In genomic region chr8:108897347-108898100, GRCm38 (mm10) we compare ENCODE assay signal across 12 mouse cellular contexts.
DNase-seq lines count a peak whose midpoint lies in the region; ATAC-seq and TF ChIP-seq lines count a peak whose summit lies in the region.
"Had no signal": no experiment of that assay in that cellular context is flagged by ENCODE, and none has a peak within 500 bp of the region (broad histone marks: within the 10 kb centered on the region; RNA-seq: fewer than 3 reads in every experiment).

No protein-coding gene starts in this region.

- peak overlapping the region; percentile 86 for H3K27ac ChIP-seq in heart, embryonic 13.5 days (replicated peaks)
- peak overlapping the region; percentile 32 for H3K27ac ChIP-seq in lung, postnatal 0 days (ENCODE audit: low read length)
- peak overlapping the region; percentile 63; the same call in 1 of the 2 replicates for H3K27ac ChIP-seq in hindbrain, embryonic 16.5 days (ENCODE audit: low read depth, low read length)
- H3K27ac ChIP-seq in neural tube, embryonic 15.5 days (replicated peaks) = peak overlapping the region; percentile 69
- H3K27ac ChIP-seq: forebrain, embryonic 12.5 days had no signal

- no peak overlapping the region for H3K4me3 ChIP-seq in heart, embryonic 13.5 days
- H3K4me3 ChIP-seq in lung, postnatal 0 days (ENCODE audit: low read depth, low read length) = no peak overlapping the region
- no peak overlapping the region for H3K4me3 ChIP-seq in hindbrain, embryonic 16.5 days (ENCODE audit: low read length)
- H3K4me3 ChIP-seq in neural tube, embryonic 15.5 days (replicated peaks) = no peak overlapping the region
- H3K4me3 ChIP-seq: forebrain, embryonic 12.5 days had no signal

- no peak for DNase-seq in heart, postnatal 10 days
- DNase-seq in lung, postnatal 0 days (ENCODE audit: low spot score) = no peak
- no peak for DNase-seq in lung, adult 18-20 months
- DNase-seq in layer of hippocampus, adult 9-11 months = no peak
- no peak for DNase-seq in left cerebral cortex, adult 11 months (ENCODE audit: low spot score)
- DNase-seq: cerebellum, adult 18-20 months; heart, postnatal 4 days; thymus, adult 18-20 months had no signal

- 0 out of 2 replicates have a peak, but pooled peaks cover 5% of the 10 kb centered on the region for H3K36me3 ChIP-seq in heart, embryonic 13.5 days
- no peaks in the 10 kb centered on the region for H3K36me3 ChIP-seq in lung, postnatal 0 days (ENCODE audit: insufficient read depth, low read length)
- H3K36me3 ChIP-seq in hindbrain, embryonic 16.5 days (ENCODE audit: control insufficient read depth, insufficient read depth, low read length) = no peaks in the 10 kb centered on the region
- no peaks in the 10 kb centered on the region for H3K36me3 ChIP-seq in neural tube, embryonic 15.5 days
- H3K36me3 ChIP-seq: forebrain, embryonic 12.5 days had no signal

- H3K27me3 ChIP-seq in heart, embryonic 13.5 days (replicated peaks) = no peaks in the 10 kb centered on the region
- no peaks in the 10 kb centered on the region for H3K27me3 ChIP-seq in lung, postnatal 0 days (replicated peaks; ENCODE audit: insufficient read depth, low read length)
- no peaks in the 10 kb centered on the region for H3K27me3 ChIP-seq in hindbrain, embryonic 16.5 days (replicated peaks; ENCODE audit: control insufficient read depth, insufficient read depth, low read length)
- H3K27me3 ChIP-seq in neural tube, embryonic 15.5 days (replicated peaks) = no peaks in the 10 kb centered on the region

- no peak overlapping the region for H3K4me2 ChIP-seq in heart, embryonic 13.5 days
- H3K4me2 ChIP-seq in lung, postnatal 0 days (replicated peaks; ENCODE audit: low read depth, low read length) = no peak overlapping the region
- no peak overlapping the region for H3K4me2 ChIP-seq in hindbrain, embryonic 16.5 days (ENCODE audit: low read length)
- H3K4me2 ChIP-seq in neural tube, embryonic 15.5 days = no peak overlapping the region
- H3K4me2 ChIP-seq: forebrain, embryonic 12.5 days had no signal

- H3K9me3 ChIP-seq in heart, embryonic 13.5 days = no peaks in the 10 kb centered on the region
- no peaks in the 10 kb centered on the region for H3K9me3 ChIP-seq in lung, postnatal 0 days (ENCODE audit: low read length)
- no peaks in the 10 kb centered on the region for H3K9me3 ChIP-seq in hindbrain, embryonic 16.5 days (ENCODE audit: control insufficient read depth, low read length)
- no peaks in the 10 kb centered on the region for H3K9me3 ChIP-seq in neural tube, embryonic 15.5 days (replicated peaks)
- H3K9me3 ChIP-seq: forebrain, embryonic 12.5 days had no signal

- no peak for TF ChIP-seq CTCF in lung, postnatal 0 days (IDR thresholded peaks at IDR 0.05)

- no peak for ATAC-seq in heart, embryonic 13.5 days (ENCODE audit: extremely low read depth, insufficient number of reproducible peaks, low FRiP score, low TSS enrichment)
- ATAC-seq in lung, postnatal 0 days = no peak
- ATAC-seq in hindbrain, embryonic 16.5 days = peak; percentile 61
- no peak for ATAC-seq in neural tube, embryonic 15.5 days (ENCODE audit: low FRiP score)

- no peak overlapping the region; the same call in 1 of the 2 replicates for H3K9ac ChIP-seq in heart, embryonic 13.5 days
- H3K9ac ChIP-seq in lung, postnatal 0 days (replicated peaks; ENCODE audit: low read depth) = no peak overlapping the region
- no peak overlapping the region for H3K9ac ChIP-seq in hindbrain, embryonic 16.5 days (ENCODE audit: low read depth, low read length)
- H3K9ac ChIP-seq in neural tube, embryonic 15.5 days (replicated peaks) = no peak overlapping the region
- H3K9ac ChIP-seq: forebrain, embryonic 12.5 days had no signal

- WGBS in heart, embryonic 13.5 days = 43% methylated on average over 7 of the region's 7 CpGs
- 42% methylated on average over 7 of the region's 7 CpGs for WGBS in lung, postnatal 0 days
- 42% methylated on average over 7 of the region's 7 CpGs for WGBS in hindbrain, embryonic 16.5 days
- WGBS in neural tube, embryonic 15.5 days = 56% methylated on average over 7 of the region's 7 CpGs

- TF ChIP-seq EP300 in lung, postnatal 0 days (IDR thresholded peaks at IDR 0.05) = no peak

- peaks cover 82% of the 10 kb centered on the region for H3K4me1 ChIP-seq in heart, embryonic 13.5 days
- peaks cover 31% of the 10 kb centered on the region for H3K4me1 ChIP-seq in lung, postnatal 0 days (ENCODE audit: insufficient read depth, low read depth, low read length)
- peaks cover 39% of the 10 kb centered on the region for H3K4me1 ChIP-seq in hindbrain, embryonic 16.5 days (ENCODE audit: control insufficient read depth, insufficient read depth, low read depth, low read length)
- peaks cover 72% of the 10 kb centered on the region for H3K4me1 ChIP-seq in neural tube, embryonic 15.5 days

- intact Hi-C loops in heart, postnatal 10 days (cut with DNase I) = no loop called here

Comparison
In these comparisons a context has a peak if more than half of its experiments do, and no peak if none do; other contexts are left out.
1. H3K27ac ChIP-seq: peak in every context shown above with its lines; median percentile 86 in heart, embryonic 13.5 days; 69 in neural tube, embryonic 15.5 days; 63 in hindbrain, embryonic 16.5 days; 32 in lung, postnatal 0 days.